Mouse (Mus musculus): ENCODE results near the gene Asb1. TPM values are rescaled to one million over a fixed set of nuclear protein-coding genes. Genes with fewer than 3 reads are reported as not detected.

Asb1 gene
- total RNA-seq, 1 experiment, result 12.2 TPM

DNA sequence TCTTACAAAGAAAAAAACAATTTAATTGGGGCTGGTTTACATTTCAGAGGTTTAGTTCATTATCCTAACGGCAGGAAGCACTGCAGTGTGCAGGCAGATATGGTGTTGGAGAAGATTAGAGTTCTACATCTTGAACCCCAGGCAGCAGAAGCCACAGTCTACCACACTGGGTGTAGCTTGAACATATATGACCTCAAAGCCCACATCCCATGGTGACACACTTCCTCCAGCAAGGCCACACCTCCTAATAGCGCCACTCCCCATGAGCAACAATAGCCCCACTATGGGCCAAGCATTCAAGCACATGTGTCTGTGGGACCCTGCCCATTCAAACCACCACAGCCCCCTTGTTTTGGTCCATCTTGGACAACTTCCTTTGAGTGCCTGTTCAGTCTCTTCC, 26.9 kb downstream of the Asb1 start:
- no peaks in the 10 kb centered on the region for H3K36me3 ChIP-seq (ENCODE audit: control insufficient read depth, insufficient read depth, low read length, poor library complexity, severe bottlenecking)
- H3K4me3 ChIP-seq (ENCODE audit: insufficient read depth in 1 of 2, low read depth in 1 of 2, low read length in 2 of 2, poor library complexity in 1 of 2, severe bottlenecking in 1 of 2), result no peak overlapping the region
- TF ChIP-seq CHD2 (IDR thresholded peaks at IDR 0.05; ENCODE audit: low read depth, low read length) (no peak), ZC3H11A (IDR thresholded peaks at IDR 0.05; ENCODE audit: borderline replicate concordance, low read depth, low read length) (no peak), MAFK (IDR thresholded peaks at IDR 0.05; ENCODE audit: insufficient read depth, low read depth, low read length) (no peak), HCFC1 (IDR thresholded peaks at IDR 0.05; ENCODE audit: borderline replicate concordance, insufficient read depth, low read length) (no peak), ZNF384 (IDR thresholded peaks at IDR 0.05; ENCODE audit: low read depth, low read length) (no peak)
- no peak overlapping the region for H3K9ac ChIP-seq (ENCODE audit: insufficient read depth, low read depth, low read length, poor library complexity, severe bottlenecking)
- H3K9me3 ChIP-seq (ENCODE audit: control insufficient read depth, insufficient read depth, low read depth, low read length), result no peaks in the 10 kb centered on the region
- no peak for DNase-seq (ENCODE audit: low read depth, low spot score)
- in situ Hi-C loops (cut with MboI; ENCODE audit: low sequenced_read_pairs in 2 of 2, unreplicated experiment in 2 of 2), result no loop called here
- H3K27ac ChIP-seq (ENCODE audit: insufficient read depth, low read depth, low read length, poor library complexity, severe bottlenecking), result no peak overlapping the region
- H3K4me1 ChIP-seq (ENCODE audit: control insufficient read depth in 2 of 2, insufficient read depth in 2 of 2, low read length in 2 of 2, poor library complexity in 1 of 2), result no peaks in the 10 kb centered on the region

DNA sequence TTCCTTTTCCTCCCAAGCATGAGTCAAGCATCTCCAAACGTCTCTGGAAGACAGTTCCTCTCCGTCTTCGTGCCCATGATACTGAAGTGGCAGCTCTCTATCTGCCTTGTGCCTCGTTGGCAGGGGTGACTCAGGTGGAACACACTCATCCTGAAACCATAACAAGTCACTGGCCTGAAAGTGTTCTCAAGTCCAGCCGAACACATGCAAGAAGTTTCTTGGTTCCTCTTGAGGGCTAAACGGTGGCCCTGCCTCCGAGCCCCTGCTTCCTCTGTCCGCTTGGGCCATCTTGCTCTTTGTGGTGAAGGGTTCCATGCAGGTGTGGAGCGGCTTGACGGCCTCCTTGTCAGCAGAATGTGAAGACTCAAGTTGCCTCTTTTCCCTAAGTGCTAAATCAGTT, 32.1 kb downstream of the Asb1 start:
- TF ChIP-seq CHD2 (IDR thresholded peaks at IDR 0.05; ENCODE audit: low read depth, low read length) (no peak), MAFK (IDR thresholded peaks at IDR 0.05; ENCODE audit: insufficient read depth, low read depth, low read length) (no peak), ZC3H11A (IDR thresholded peaks at IDR 0.05; ENCODE audit: borderline replicate concordance, low read depth, low read length) (no peak), HCFC1 (IDR thresholded peaks at IDR 0.05; ENCODE audit: borderline replicate concordance, insufficient read depth, low read length) (no peak), ZNF384 (IDR thresholded peaks at IDR 0.05; ENCODE audit: low read depth, low read length) (no peak)
- DNase-seq (ENCODE audit: low read depth, low spot score), result no peak
- Histone ChIP-seq H3K9ac (ENCODE audit: insufficient read depth, low read depth, low read length, poor library complexity, severe bottlenecking) (no peak overlapping the region), H3K27ac (ENCODE audit: insufficient read depth, low read depth, low read length, poor library complexity, severe bottlenecking) (no peak overlapping the region), H3K4me1 (ENCODE audit: control insufficient read depth in 2 of 2, insufficient read depth in 2 of 2, low read length in 2 of 2, poor library complexity in 1 of 2) (no peaks in the 10 kb centered on the region), H3K36me3 (ENCODE audit: control insufficient read depth, insufficient read depth, low read length, poor library complexity, severe bottlenecking) (no peaks in the 10 kb centered on the region), H3K9me3 (ENCODE audit: control insufficient read depth, insufficient read depth, low read depth, low read length) (no peaks in the 10 kb centered on the region), H3K4me3 (ENCODE audit: insufficient read depth in 1 of 2, low read depth in 1 of 2, low read length in 2 of 2, poor library complexity in 1 of 2, severe bottlenecking in 1 of 2) (no peak overlapping the region)
- in situ Hi-C loops (cut with MboI; ENCODE audit: low sequenced_read_pairs in 2 of 2, unreplicated experiment in 2 of 2), result no loop called here

DNA sequence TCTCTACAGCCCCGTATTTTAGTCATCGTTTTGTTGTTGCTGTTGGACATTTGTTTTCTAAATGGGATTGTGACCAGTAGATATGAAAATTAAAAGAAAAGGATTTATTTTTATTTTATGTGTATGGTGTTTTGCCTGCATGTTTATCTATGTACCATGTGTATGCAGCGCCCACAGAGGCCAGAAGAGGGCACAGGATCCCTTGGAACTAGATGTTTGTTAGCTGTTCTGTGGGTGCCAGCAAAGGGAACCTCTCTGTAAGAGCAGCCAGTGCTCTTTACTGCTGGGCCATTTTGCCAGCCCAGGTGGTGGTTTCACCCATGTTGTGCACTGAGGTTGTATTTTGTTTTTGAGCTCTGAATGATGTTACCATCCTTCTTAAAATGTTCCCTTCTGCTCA, 33.9 kb downstream of the Asb1 start:
- H3K9ac ChIP-seq (ENCODE audit: insufficient read depth, low read depth, low read length, poor library complexity, severe bottlenecking), result no peak overlapping the region
- H3K4me1 ChIP-seq (ENCODE audit: control insufficient read depth in 2 of 2, insufficient read depth in 2 of 2, low read length in 2 of 2, poor library complexity in 1 of 2), result no peaks in the 10 kb centered on the region
- in situ Hi-C loops (cut with MboI; ENCODE audit: low sequenced_read_pairs in 2 of 2, unreplicated experiment in 2 of 2), result no loop called here
- DNase-seq (ENCODE audit: low read depth, low spot score), result no peak
- H3K9me3 ChIP-seq (ENCODE audit: control insufficient read depth, insufficient read depth, low read depth, low read length), result no peaks in the 10 kb centered on the region
- H3K36me3 ChIP-seq (ENCODE audit: control insufficient read depth, insufficient read depth, low read length, poor library complexity, severe bottlenecking), result no peaks in the 10 kb centered on the region
- no peak overlapping the region for H3K4me3 ChIP-seq (ENCODE audit: insufficient read depth in 1 of 2, low read depth in 1 of 2, low read length in 2 of 2, poor library complexity in 1 of 2, severe bottlenecking in 1 of 2)
- TF ChIP-seq CHD2 (IDR thresholded peaks at IDR 0.05; ENCODE audit: low read depth, low read length) (no peak), ZC3H11A (IDR thresholded peaks at IDR 0.05; ENCODE audit: borderline replicate concordance, low read depth, low read length) (0 out of 2 replicates have a peak, but pooled peaks have one; percentile 42)
- no peak overlapping the region for H3K27ac ChIP-seq (ENCODE audit: insufficient read depth, low read depth, low read length, poor library complexity, severe bottlenecking)

DNA sequence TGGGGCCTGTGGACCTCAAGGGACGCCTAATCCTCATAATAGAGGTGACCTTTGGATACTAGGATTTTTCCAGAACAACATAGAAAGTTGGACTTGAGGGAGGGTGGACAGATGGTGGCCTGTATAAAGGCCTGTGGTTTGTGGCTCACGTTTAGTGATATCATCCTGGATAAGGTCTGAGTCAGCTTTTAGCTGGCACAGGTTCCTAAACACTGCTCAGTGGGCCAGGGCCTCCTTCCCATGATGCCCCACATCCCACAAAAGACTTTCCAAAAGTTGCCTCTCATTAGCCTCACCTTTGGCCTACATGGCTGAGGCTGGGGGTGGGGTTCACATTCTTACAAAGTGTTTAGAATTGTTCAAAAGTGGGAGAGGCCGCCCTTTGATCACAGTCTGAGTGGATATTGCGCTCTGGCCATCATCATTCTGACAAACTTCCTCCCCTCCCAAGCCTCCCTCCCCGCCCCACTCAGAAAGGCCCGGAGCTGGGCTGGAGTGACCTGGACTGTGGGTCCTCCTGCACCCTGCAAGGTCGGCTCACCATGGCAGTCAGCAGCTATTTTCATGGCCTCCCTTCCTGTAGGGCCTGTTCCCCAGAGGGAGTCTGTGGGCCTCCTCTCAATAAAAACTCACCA, 37.7 kb downstream of the Asb1 start:
- no peak overlapping the region for H3K27ac ChIP-seq (ENCODE audit: insufficient read depth, low read depth, low read length, poor library complexity, severe bottlenecking)
- no peaks in the 10 kb centered on the region for H3K36me3 ChIP-seq (ENCODE audit: control insufficient read depth, insufficient read depth, low read length, poor library complexity, severe bottlenecking)
- in situ Hi-C loops (cut with MboI; ENCODE audit: low sequenced_read_pairs in 2 of 2, unreplicated experiment in 2 of 2), result no loop called here
- H3K9ac ChIP-seq (ENCODE audit: insufficient read depth, low read depth, low read length, poor library complexity, severe bottlenecking), result no peak overlapping the region
- TF ChIP-seq MAFK (IDR thresholded peaks at IDR 0.05; ENCODE audit: insufficient read depth, low read depth, low read length) (no peak), CHD2 (IDR thresholded peaks at IDR 0.05; ENCODE audit: low read depth, low read length) (no peak), HCFC1 (IDR thresholded peaks at IDR 0.05; ENCODE audit: borderline replicate concordance, insufficient read depth, low read length) (no peak), ZNF384 (IDR thresholded peaks at IDR 0.05; ENCODE audit: low read depth, low read length) (no peak), ZC3H11A (IDR thresholded peaks at IDR 0.05; ENCODE audit: borderline replicate concordance, low read depth, low read length) (no peak)
- no peaks in the 10 kb centered on the region for H3K9me3 ChIP-seq (ENCODE audit: control insufficient read depth, insufficient read depth, low read depth, low read length)
- no peaks in the 10 kb centered on the region for H3K4me1 ChIP-seq (ENCODE audit: control insufficient read depth in 2 of 2, insufficient read depth in 2 of 2, low read length in 2 of 2, poor library complexity in 1 of 2)
- DNase-seq (ENCODE audit: low read depth, low spot score), result no peak
- no peak overlapping the region for H3K4me3 ChIP-seq (ENCODE audit: insufficient read depth in 1 of 2, low read depth in 1 of 2, low read length in 2 of 2, poor library complexity in 1 of 2, severe bottlenecking in 1 of 2)

DNA sequence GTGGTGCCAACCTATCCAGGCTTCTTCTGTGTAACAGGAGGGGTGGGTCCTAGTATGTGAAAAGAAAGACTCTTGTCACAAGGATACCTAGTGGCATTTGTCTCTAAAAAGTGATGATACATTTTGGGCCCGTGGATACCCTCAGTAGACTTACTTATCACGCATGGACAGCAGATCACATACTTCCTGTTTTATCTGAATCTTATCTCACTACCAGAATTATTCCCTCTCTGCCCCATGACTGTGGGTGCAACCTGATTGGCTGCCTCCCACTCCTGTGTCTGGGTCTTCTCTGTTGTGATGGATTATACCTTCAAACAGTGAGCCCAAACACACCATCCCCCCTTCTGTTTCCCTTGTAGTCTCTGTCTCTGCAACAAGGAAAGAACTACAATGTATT, 40.2 kb downstream of the Asb1 start:
- Histone ChIP-seq H3K27ac (ENCODE audit: insufficient read depth, low read depth, low read length, poor library complexity, severe bottlenecking) (no peak overlapping the region), H3K9me3 (ENCODE audit: control insufficient read depth, insufficient read depth, low read depth, low read length) (no peaks in the 10 kb centered on the region), H3K4me3 (ENCODE audit: insufficient read depth in 1 of 2, low read depth in 1 of 2, low read length in 2 of 2, poor library complexity in 1 of 2, severe bottlenecking in 1 of 2) (no peak overlapping the region), H3K4me1 (ENCODE audit: control insufficient read depth in 2 of 2, insufficient read depth in 2 of 2, low read length in 2 of 2, poor library complexity in 1 of 2) (no peaks in the 10 kb centered on the region), H3K36me3 (ENCODE audit: control insufficient read depth, insufficient read depth, low read length, poor library complexity, severe bottlenecking) (no peaks in the 10 kb centered on the region), H3K9ac (ENCODE audit: insufficient read depth, low read depth, low read length, poor library complexity, severe bottlenecking) (no peak overlapping the region)
- TF ChIP-seq ZNF384 (IDR thresholded peaks at IDR 0.05; ENCODE audit: low read depth, low read length) (no peak), CHD2 (IDR thresholded peaks at IDR 0.05; ENCODE audit: low read depth, low read length) (no peak), ZC3H11A (IDR thresholded peaks at IDR 0.05; ENCODE audit: borderline replicate concordance, low read depth, low read length) (no peak), MAFK (IDR thresholded peaks at IDR 0.05; ENCODE audit: insufficient read depth, low read depth, low read length) (no peak), HCFC1 (IDR thresholded peaks at IDR 0.05; ENCODE audit: borderline replicate concordance, insufficient read depth, low read length) (no peak)
- DNase-seq (ENCODE audit: low read depth, low spot score), result no peak
- in situ Hi-C loops (cut with MboI; ENCODE audit: low sequenced_read_pairs in 2 of 2, unreplicated experiment in 2 of 2), result no loop called here

Measured in ES-E14 (cell line).